Mouse (Mus musculus): ENCODE results near the gene Lars2.

The Lars2 gene

DNA sequence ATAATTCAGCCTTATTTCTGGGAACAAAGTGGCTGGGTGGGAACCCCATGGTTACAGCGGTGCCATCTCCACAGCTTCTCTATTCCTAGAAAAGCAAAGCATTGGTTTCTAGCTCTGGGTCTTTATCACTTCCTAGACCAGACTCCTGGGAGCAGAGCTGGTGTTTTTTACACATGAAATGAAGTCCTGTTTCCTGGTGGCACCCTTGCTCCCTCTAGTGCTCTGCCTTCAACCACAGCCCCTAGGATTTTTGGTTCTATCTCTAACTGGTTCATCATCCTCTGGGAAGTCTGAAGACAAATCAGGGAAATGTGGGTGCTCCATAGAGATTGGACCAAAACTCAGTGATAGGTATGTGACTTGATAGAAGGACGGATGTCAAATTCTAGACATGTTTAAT lies 140.7 kb downstream of the Lars2 start:
- no peak for DNase-seq (ENCODE audit: low read depth)

DNA sequence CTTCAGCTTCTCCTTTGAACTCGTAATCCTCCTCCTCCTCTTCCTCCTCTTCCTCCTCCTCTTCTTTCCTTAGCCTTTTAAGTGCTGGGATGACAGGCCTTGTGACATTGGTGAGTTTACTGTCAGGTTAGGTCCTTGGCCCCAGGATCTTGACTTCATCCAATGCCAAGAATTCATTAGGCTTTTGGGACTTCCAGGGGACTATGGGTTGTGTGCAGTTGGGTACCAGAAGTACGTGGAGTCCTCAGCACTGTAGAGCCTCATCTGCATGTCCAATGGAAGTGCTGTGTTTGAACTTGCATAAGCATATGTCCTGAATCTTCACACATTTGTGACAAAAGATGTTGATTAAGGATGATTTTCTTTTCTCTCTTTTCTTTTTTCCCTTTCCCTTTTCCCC lies 142.3 kb downstream of the Lars2 start:
- DNase-seq (ENCODE audit: low read depth): peak; percentile 40

DNA sequence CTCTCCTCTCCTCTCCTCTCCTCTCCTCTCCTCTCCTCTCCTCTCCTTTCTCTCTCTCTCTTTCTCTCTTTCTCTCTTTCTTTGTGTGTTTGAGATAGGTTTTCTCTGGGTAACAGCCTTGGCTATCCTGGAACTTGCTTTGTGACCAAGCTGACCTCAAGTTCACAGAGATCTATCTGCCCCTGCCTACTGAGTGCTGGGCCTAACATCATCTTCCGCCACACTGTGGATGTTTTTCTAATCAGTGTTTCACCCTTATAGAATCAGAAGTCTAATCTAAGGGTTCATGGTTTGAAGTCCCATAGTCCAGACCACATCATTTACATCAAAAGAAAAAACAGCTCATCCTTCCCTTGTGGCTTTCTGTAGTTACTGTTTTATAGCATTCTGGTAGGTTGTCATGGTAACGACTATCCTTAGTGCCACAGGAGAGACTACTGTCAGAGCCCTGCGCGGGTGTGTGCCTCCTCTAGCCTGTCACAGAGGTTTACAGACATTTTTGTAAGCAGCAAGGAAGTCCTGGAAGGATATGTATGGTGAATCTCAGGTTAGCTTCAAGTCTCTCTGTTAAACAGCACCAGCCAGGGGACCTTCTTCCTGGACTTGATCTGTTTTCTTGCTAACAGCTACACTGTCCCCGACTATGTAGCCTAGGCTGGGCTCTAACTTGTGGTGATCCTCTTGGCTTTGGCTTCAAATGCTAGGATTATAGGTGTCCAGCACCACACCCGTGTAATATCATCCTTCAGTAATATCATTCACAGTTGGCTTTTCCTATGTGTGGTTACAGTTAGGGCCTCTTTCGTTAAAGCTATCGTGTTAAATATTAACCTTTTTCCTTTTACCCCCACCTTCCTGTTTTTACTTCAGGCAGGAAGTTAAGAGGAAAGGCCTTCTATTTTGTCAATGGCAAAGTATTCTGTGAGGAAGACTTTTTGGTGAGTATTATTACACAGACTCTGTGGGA lies 143.2 kb downstream of the Lars2 start:
- peak; percentile 92 for DNase-seq (ENCODE audit: low read depth)

DNA sequence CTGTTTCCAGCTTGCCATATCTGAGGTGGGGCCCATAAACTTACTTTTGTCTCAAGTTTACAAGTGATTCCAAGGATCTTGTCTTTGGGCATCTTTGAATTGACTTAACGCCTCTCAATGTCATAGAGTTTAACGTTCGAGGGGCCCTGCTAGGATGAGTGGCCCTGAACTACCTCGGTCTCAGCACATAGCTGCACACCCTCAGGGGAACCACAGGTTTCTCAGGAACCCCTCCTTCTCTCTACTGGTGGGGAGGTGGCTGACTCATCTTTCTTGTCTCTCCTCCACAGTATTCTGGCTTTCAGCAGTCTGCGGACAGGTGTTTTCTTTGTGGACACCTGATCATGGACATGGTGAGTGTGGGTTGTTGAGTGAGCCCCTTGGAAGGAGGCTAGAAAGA lies 144.2 kb downstream of the Lars2 start:
- no peak for DNase-seq (ENCODE audit: low read depth)

Data from naive thymus-derived CD4-positive, alpha-beta T cell, adult 2 months (primary cell).